Mouse (Mus musculus) adrenal gland, postnatal 4 days (tissue): ENCODE results near the gene Rasgef1b. TPM values are rescaled to one million over a fixed set of nuclear protein-coding genes. Genes with fewer than 3 reads are reported as not detected.

Experiments used
- DNase-seq, 2 experiments: peaks; one replicate each; pipeline ENCODE4 v3.0.0; 2021 to 2022; ENCODE audit warnings: low spot score in 2 of 2, mixed read lengths in 2 of 2
- total RNA-seq, 2 experiments: library from RNA; stranded (reverse); gene quantifications; 2 replicates each; pipeline ENCODE4 v1.2.3; 2021

The Rasgef1b gene
- total RNA-seq, 2 experiments from 2014 or later, result 9.1 to 10.1 TPM

DNA sequence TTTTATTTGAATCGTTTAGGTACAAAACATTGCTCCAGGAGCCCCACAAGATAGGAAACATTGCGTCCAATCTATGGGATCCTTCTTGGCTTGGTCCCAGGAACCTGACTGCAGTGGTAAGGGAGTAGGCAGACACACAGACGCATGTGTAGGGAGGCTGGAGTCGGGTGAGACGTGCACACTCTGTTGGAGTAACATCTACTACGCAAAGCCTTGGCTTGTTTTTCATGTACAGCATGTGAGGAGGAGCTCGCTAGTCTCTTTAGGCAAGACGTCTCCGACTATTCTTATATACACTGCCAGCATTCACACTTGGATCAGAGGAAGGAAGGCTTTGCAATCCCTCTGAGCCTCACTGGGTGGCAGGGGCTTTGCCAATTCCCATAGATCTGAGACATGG, 315.5 kb downstream of the Rasgef1b start:
- no peak for DNase-seq

DNA sequence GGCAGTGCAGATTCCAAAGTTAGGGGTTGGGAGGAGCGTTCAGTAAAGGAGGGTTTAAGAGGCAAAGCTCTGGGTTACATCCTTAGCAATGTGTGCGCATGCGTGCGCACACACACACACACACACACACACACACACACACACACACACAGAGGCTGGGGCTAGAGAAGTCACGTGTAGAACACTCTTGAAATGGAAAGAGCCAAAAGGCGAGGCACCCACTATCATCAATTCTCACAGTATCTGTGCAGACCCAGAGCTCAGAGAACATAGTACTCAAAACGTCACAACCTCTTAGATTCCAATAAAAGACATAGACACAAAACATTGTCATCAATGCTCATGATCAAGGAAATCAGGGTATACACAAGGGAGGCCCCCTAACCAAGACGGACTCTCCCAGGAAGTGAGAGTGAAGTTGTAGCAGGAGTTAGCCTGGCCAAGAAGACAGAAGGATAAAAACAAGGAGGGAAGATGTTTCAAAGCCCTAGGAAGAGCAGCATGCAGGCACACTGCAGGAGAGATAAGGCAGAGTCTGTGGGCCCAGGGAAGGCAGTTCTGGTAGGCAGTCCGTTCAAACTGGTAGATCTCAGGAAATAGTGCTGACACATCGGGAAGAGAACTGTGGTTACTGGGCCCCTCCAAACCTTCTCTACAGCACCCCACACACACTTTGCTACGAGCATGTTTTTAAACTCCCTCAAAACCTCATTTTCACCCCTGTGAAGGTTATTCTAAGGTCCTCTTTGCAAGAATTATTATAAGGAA, 324.3 kb downstream of the Rasgef1b start:
- no peak for DNase-seq

- DNase-seq, result no peak
Observed at GRCm38 (mm10) chr5:99403325-99403724, 325.5 kb downstream of the Rasgef1b start.

GRCm38 (mm10) chr5:99402784-99403183, 326.1 kb downstream of the Rasgef1b start:
- no peak for DNase-seq

GRCm38 (mm10) chr5:99402297-99402696, 326.6 kb downstream of the Rasgef1b start:
- no peak for DNase-seq

GRCm38 (mm10) chr5:99399855-99400626, 328.8 kb downstream of the Rasgef1b start:
- DNase-seq, result no peak

DNA sequence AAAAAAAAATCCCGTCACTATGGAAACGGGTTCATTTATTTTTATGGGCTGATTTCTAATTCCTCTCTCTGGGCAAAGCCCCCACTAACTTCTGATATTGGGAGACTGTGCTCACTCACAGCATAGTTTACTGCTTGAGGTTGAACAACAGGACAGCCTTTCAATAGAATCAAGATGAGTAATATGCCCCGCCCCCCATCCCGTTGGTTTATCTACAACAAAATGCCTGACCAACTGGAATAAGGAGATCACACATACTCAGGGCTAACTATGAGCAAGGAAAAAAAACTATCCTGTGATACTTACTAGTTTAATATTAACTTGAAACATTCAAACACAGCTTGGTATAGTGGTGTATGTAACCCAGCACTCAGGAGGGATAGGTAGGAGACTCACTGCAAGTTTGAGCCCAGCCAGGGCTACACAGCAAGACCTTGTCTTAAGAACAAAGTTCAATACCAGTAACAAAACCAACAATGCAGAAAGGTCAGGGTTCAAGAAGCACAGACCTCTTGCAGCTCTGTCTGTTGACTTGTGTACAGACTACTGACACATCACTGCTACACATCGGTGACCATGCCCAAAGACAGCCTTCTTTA, 330.3 kb downstream of the Rasgef1b start:
- DNase-seq, result no peak

DNA sequence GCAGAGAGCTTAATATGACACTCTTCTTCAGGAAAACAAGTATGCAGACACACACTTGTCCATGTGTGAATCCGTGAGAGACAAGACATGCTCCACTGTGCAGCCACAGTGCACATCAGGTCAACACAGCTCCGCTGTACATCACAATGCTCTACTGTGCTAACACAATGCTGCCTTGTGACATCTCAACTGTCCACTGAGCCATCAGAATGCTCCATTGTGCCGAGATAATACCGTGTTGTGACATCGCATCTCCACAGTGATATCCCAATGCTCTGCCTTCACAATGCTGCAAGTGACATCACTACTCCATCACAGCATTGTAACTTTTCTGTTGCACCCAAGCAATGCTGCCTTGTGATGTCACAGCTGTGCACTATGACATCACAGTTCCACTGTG, 334.3 kb downstream of the Rasgef1b start:
- DNase-seq, result no peak

DNA sequence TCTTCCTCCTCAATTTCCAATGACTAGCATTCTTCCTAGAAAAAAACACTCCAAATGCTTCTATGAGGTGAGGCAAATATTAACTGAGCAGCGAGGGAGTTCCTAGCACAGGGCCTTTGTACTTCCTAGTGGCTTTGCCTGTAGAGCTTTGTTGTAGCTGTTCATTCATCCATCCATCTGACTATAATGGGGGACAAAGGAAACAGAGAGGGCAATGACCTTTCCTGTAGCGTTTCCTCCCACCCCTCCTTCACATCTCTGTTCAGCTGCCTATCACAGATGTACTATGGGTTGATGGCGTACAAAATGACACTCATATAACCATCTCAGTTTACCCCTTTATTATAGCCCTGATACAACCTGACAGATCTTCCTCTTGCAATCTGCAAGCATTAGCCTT, 337.3 kb downstream of the Rasgef1b start:
- DNase-seq, result no peak

DNA sequence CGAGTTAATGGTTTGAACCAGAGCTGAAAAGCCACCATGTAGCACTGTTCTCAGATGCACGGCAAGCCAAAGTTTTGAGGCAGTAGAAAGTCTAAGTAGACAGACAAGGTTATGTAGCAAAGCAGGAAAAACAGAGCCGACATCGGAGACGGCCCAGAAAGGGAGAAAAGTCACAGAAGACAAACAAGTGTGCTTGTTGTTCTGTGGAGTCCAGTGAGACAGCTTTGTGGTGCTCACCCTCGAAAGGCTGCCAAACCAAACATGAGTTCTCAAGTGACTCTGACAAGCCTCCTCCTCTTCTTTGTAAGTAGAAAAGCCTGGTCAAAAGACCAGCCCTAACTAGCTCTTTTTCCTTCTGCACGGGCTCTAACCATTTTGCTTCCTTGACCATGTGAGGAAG, 338.1 kb downstream of the Rasgef1b start:
- no peak for DNase-seq

DNA sequence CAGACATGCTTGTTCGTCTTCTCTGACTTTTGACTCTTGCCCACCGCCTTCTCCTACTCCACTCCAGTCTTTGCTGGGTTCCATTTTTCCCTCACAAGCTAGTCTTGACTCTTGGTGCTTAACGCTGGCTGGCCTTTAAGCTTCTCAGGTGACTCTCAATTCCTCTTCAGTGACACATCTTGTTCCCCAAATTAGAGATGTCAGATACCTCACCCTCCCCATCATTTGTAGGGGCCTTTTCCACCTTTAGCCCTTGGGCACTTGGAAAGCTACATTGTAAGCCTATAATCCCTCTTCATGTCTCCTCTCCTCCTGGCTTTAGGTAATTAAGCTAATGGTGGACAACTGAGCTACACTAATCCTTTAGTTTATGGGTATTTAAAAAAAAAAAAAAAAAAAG, 338.6 kb downstream of the Rasgef1b start:
- DNase-seq, result no peak

GRCm38 (mm10) chr5:99388585-99389250, 340.1 kb downstream of the Rasgef1b start:
- no peak for DNase-seq

DNA sequence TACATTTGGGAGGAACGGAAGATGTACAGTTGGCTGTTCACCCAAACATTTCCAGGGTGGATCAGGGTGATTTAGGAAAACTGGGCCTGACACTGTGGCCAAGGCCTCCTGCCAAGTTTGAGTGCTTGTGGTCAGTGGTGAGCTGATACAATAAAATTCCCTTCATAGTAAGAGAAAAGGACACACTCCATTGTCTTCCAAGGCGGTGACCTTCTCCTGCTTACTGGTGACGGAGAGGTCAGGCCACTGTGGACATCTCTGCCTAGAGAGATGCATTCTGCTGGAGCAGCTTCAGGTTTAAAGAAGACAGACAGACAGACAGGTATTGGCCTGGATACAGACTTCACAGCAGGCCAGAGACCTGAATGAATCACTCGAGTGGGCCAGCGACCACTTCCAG, 340.7 kb downstream of the Rasgef1b start:
- no peak for DNase-seq

- no peak for DNase-seq
Observed at GRCm38 (mm10) chr5:99387185-99387981, 341.5 kb downstream of the Rasgef1b start.

GRCm38 (mm10) chr5:99386246-99386845, 342.5 kb downstream of the Rasgef1b start:
- DNase-seq, result no peak

- no peak for DNase-seq
Observed at GRCm38 (mm10) chr5:99385737-99386136, 343.1 kb downstream of the Rasgef1b start.

DNA sequence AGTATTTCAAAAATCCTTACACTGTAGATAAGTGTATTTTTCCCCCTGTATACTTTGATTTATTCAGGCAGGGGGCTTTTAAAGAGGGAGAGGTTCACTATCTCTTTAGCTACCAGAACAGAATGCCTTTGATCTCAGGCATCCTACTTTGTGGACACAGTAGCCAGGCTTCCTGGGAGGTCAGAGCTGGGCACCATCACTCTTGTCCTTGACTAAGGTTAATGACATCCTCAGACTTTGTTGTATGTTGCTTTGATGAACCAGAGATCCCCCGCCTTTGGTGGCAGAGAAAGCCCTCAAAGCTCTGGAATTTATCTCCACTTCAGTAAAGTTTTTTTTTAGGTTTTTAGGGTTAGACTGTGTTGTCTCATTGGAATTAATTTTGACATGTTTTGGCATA, 343.8 kb downstream of the Rasgef1b start:
- DNase-seq, result no peak

GRCm38 (mm10) chr5:99383783-99384281, 345.0 kb downstream of the Rasgef1b start:
- no peak for DNase-seq

DNA sequence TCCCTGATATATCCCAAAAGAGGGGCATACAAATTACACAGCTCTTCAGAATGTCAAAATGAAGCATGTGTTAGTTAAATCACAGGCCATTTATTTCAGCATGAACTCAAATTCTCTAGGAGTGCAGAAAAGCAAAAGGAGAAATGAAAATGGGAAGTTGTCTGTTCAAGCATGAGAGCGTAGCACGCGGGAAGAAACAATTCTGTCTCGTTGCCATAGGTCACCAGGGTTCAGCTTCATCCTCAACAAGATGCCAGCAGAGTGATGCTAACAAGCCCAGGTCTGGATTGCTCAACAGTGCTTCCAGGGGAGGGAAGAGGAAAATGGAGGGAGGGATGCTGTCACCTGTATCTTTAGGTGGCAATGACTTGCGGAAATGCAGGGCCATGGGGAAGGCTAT, 346.1 kb downstream of the Rasgef1b start:
- no peak for DNase-seq

DNA sequence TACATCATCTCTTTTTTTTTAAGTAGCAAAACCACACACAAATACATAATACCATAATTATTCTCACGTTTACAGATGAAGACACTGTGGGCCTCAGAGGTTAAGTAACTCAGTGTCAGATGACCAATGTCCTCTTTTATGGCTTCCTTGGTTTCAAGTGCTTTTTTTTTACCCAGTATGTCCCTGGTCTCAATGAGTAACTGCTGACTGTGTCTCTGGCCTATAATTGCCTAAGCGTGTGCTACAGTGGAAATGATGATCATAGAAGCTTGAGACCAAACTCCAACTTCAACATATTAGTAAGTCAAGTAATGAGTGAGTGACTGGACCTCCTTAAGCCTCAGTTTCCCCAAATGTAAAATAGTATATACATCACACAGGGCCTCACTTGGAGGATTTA, 347.2 kb downstream of the Rasgef1b start:
- DNase-seq, result no peak
